Mouse (Mus musculus): ENCODE data around the gene Tmem258. TPM values are rescaled to one million over a fixed set of nuclear protein-coding genes. Genes with fewer than 3 reads are reported as not detected.

Tmem258 gene
- polyA plus RNA-seq, 1 experiment from 2014 or later: 355 TPM

GRCm38 (mm10) chr19:10188281-10188811 is 15.5 kb upstream of the Tmem258 start:
- Histone ChIP-seq H3K4me1 (peaks cover 29% of the 10 kb centered on the region), H3K4me3 (replicated peaks) (no peak overlapping the region), H3K27me3 (no peaks in the 10 kb centered on the region), H3K4me2 (no peak overlapping the region), H3K9me3 (no peaks in the 10 kb centered on the region), H3K36me3 (replicated peaks) (peaks cover 85% of the 10 kb centered on the region), H3K9ac (no peak overlapping the region), H3K27ac (no peak overlapping the region)
- ATAC-seq (ENCODE audit: low FRiP score): no peak
- 69% methylated on average over 10 of the region's 10 CpGs for WGBS

GRCm38 (mm10) chr19:10189022-10189421 is 14.8 kb upstream of the Tmem258 start:
- WGBS: 93% methylated on average over 6 of the region's 6 CpGs
- Histone ChIP-seq H3K4me2 (no peak overlapping the region), H3K9ac (no peak overlapping the region), H3K27ac (no peak overlapping the region), H3K27me3 (no peaks in the 10 kb centered on the region), H3K9me3 (no peaks in the 10 kb centered on the region), H3K4me3 (replicated peaks) (no peak overlapping the region), H3K4me1 (peaks cover 28% of the 10 kb centered on the region), H3K36me3 (replicated peaks) (peaks cover 92% of the 10 kb centered on the region)
- no peak for ATAC-seq (ENCODE audit: low FRiP score)

- Histone ChIP-seq H3K4me1 (peaks cover 18% of the 10 kb centered on the region), H3K4me2 (no peak overlapping the region), H3K27ac (peak overlapping the region; percentile 19; the same call in 1 of the 2 replicates), H3K36me3 (replicated peaks) (peaks cover 100% of the 10 kb centered on the region), H3K27me3 (no peaks in the 10 kb centered on the region), H3K9me3 (no peaks in the 10 kb centered on the region), H3K4me3 (replicated peaks) (no peak overlapping the region), H3K9ac (no peak overlapping the region)
- no peak for ATAC-seq (ENCODE audit: low FRiP score)
- WGBS: 94% methylated on average over 8 of the region's 8 CpGs
Measured at GRCm38 (mm10) chr19:10189940-10190339, 13.9 kb upstream of the Tmem258 start.

GRCm38 (mm10) chr19:10190796-10191195 is 13.0 kb upstream of the Tmem258 start:
- Histone ChIP-seq H3K4me2 (no peak overlapping the region), H3K4me1 (peaks cover 10% of the 10 kb centered on the region), H3K27ac (no peak overlapping the region), H3K9me3 (no peaks in the 10 kb centered on the region), H3K4me3 (replicated peaks) (no peak overlapping the region), H3K27me3 (no peaks in the 10 kb centered on the region), H3K9ac (no peak overlapping the region), H3K36me3 (replicated peaks) (peaks cover 100% of the 10 kb centered on the region)
- no peak for ATAC-seq (ENCODE audit: low FRiP score)
- WGBS: 56% methylated on average over 2 of the region's 2 CpGs

- ATAC-seq (ENCODE audit: low FRiP score): 0 out of 2 replicates have a peak, but pooled peaks have one; percentile 15
- H3K9me3 ChIP-seq: no peaks in the 10 kb centered on the region
- no peak overlapping the region for H3K4me2 ChIP-seq
- H3K4me3 ChIP-seq (replicated peaks): no peak overlapping the region
- WGBS: 81% methylated on average over 7 of the region's 7 CpGs
- no peaks in the 10 kb centered on the region for H3K27me3 ChIP-seq
- peaks cover 100% of the 10 kb centered on the region for H3K36me3 ChIP-seq (replicated peaks)
- no peak overlapping the region for H3K27ac ChIP-seq
- peaks cover 5% of the 10 kb centered on the region for H3K4me1 ChIP-seq
- no peak overlapping the region for H3K9ac ChIP-seq
Measured at GRCm38 (mm10) chr19:10191326-10191725, 12.5 kb upstream of the Tmem258 start.

GRCm38 (mm10) chr19:10194337-10194736 is 9.5 kb upstream of the Tmem258 start:
- Histone ChIP-seq H3K27ac (no peak overlapping the region), H3K27me3 (no peaks in the 10 kb centered on the region), H3K4me3 (replicated peaks) (no peak overlapping the region), H3K4me2 (no peak overlapping the region), H3K9ac (no peak overlapping the region), H3K36me3 (replicated peaks) (peaks cover 82% of the 10 kb centered on the region), H3K9me3 (no peaks in the 10 kb centered on the region), H3K4me1 (no peaks in the 10 kb centered on the region)
- 87% methylated on average over 11 of the region's 11 CpGs for WGBS
- ATAC-seq (ENCODE audit: low FRiP score): no peak

- no peak for ATAC-seq (ENCODE audit: low FRiP score)
- WGBS: 86% methylated on average over 5 of the region's 5 CpGs
- Histone ChIP-seq H3K27ac (no peak overlapping the region), H3K4me3 (replicated peaks) (no peak overlapping the region), H3K36me3 (replicated peaks) (peaks cover 82% of the 10 kb centered on the region), H3K9me3 (no peaks in the 10 kb centered on the region), H3K4me1 (no peaks in the 10 kb centered on the region), H3K27me3 (no peaks in the 10 kb centered on the region), H3K4me2 (no peak overlapping the region), H3K9ac (no peak overlapping the region)
Measured at GRCm38 (mm10) chr19:10195252-10195651, 8.6 kb upstream of the Tmem258 start.

- Histone ChIP-seq H3K27me3 (no peaks in the 10 kb centered on the region), H3K9ac (no peak overlapping the region), H3K4me2 (no peak overlapping the region), H3K9me3 (no peaks in the 10 kb centered on the region), H3K36me3 (replicated peaks) (peaks cover 76% of the 10 kb centered on the region), H3K4me1 (no peaks in the 10 kb centered on the region), H3K4me3 (replicated peaks) (no peak overlapping the region), H3K27ac (no peak overlapping the region)
- 86% methylated on average over 4 of the region's 4 CpGs for WGBS
- ATAC-seq (ENCODE audit: low FRiP score): no peak
Measured at GRCm38 (mm10) chr19:10197130-10197529, 6.7 kb upstream of the Tmem258 start.

- no peaks in the 10 kb centered on the region for H3K9me3 ChIP-seq
- H3K4me1 ChIP-seq: peaks cover 8% of the 10 kb centered on the region
- H3K27me3 ChIP-seq: no peaks in the 10 kb centered on the region
- no peak overlapping the region for H3K27ac ChIP-seq
- H3K4me3 ChIP-seq (replicated peaks): no peak overlapping the region
- H3K36me3 ChIP-seq (replicated peaks): peaks cover 64% of the 10 kb centered on the region
- no peak; the same call in 1 of the 2 replicates for ATAC-seq (ENCODE audit: low FRiP score)
- 80% methylated on average over 2 of the region's 2 CpGs for WGBS
- no peak overlapping the region for H3K9ac ChIP-seq
- no peak overlapping the region for H3K4me2 ChIP-seq
Measured at GRCm38 (mm10) chr19:10198286-10198685, 5.5 kb upstream of the Tmem258 start.

- no peak overlapping the region for H3K9ac ChIP-seq
- H3K27ac ChIP-seq: no peak overlapping the region
Measured at GRCm38 (mm10) chr19:10198723-10199122, 5.1 kb upstream of the Tmem258 start.

GRCm38 (mm10) chr19:10203146-10203847 is 517 bp upstream of the Tmem258 start:
- Histone ChIP-seq H3K4me1 (peaks cover 17% of the 10 kb centered on the region), H3K36me3 (replicated peaks) (peaks cover 48% of the 10 kb centered on the region), H3K9ac (peak overlapping the region; percentile 88), H3K9me3 (no peaks in the 10 kb centered on the region), H3K27me3 (no peaks in the 10 kb centered on the region), H3K4me3 (replicated peaks) (peak overlapping the region; percentile 90), H3K27ac (peak overlapping the region; percentile 85), H3K4me2 (peak overlapping the region; percentile 91)
- ATAC-seq (ENCODE audit: low FRiP score): no peak; the same call in 1 of the 2 replicates
- WGBS: 4% methylated on average over 23 of the region's 23 CpGs

More at GRCm38 (mm10) chr19:10198723-10199122, 5.1 kb upstream of the Tmem258 start:
- 30% methylated on average over 3 of the region's 3 CpGs for WGBS
- H3K36me3 ChIP-seq (replicated peaks): peaks cover 60% of the 10 kb centered on the region
- H3K9me3 ChIP-seq: no peaks in the 10 kb centered on the region
- no peak overlapping the region for H3K4me3 ChIP-seq (replicated peaks)
- H3K4me1 ChIP-seq: peaks cover 10% of the 10 kb centered on the region
- ATAC-seq (ENCODE audit: low FRiP score): peak; percentile 54; the same call in 1 of the 2 replicates
- H3K27me3 ChIP-seq: no peaks in the 10 kb centered on the region
- H3K4me2 ChIP-seq: no peak overlapping the region

- Histone ChIP-seq H3K9me3 (no peaks in the 10 kb centered on the region), H3K4me3 (replicated peaks) (peak overlapping the region; percentile 90), H3K36me3 (replicated peaks) (peaks cover 55% of the 10 kb centered on the region), H3K4me1 (peaks cover 17% of the 10 kb centered on the region), H3K4me2 (peak overlapping the region; percentile 91), H3K9ac (peak overlapping the region; percentile 88), H3K27ac (peak overlapping the region; percentile 85; the same call in 1 of the 2 replicates), H3K27me3 (no peaks in the 10 kb centered on the region)
- WGBS: 2% methylated on average over 5 of the region's 5 CpGs
- ATAC-seq (ENCODE audit: low FRiP score): peak; percentile 18; the same call in 1 of the 2 replicates
Measured at GRCm38 (mm10) chr19:10204616-10205001, 795 bp downstream of the Tmem258 start.

GRCm38 (mm10) chr19:10205051-10205450 is 1.2 kb downstream of the Tmem258 start:
- Histone ChIP-seq H3K27me3 (no peaks in the 10 kb centered on the region), H3K9me3 (no peaks in the 10 kb centered on the region), H3K4me1 (peaks cover 17% of the 10 kb centered on the region), H3K4me3 (replicated peaks) (peak overlapping the region; percentile 90), H3K36me3 (replicated peaks) (peaks cover 55% of the 10 kb centered on the region), H3K4me2 (peak overlapping the region; percentile 91), H3K9ac (peak overlapping the region; percentile 88), H3K27ac (no peak overlapping the region)
- WGBS: 79% methylated on average over 6 of the region's 6 CpGs
- no peak for ATAC-seq (ENCODE audit: low FRiP score)
